Mouse (Mus musculus): ENCODE data around the gene Cacna1d. TPM values are rescaled to one million over a fixed set of nuclear protein-coding genes. Genes with fewer than 3 reads are reported as not detected.

The Cacna1d gene
- total RNA-seq, 2 experiments from 2014 or later: 43.1 to 59.1 TPM

DNA sequence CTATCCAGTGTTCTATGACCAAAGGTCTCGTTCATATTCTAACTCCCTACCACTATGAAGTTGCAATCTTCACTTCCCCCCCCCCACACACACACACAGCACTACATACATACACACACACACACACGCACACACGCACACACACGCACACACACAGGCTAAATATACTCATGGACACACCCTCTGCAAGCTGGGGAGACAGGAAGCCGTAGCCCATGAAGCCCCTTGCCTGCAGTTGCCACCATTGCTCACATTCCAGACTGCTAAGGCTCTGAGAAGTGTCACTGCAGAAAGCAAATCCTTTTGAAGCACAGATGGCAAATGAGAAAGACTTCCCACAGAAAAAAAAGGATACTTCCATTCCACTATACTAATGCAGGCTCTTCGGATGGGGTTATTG, 141.0 kb downstream of the Cacna1d start:
- intact Hi-C loops (cut with DNase I): loop anchor here (5.0 kb wide), 2 partner anchors 68 to 213 kb away; no protein-coding TSS in a partner anchor

DNA sequence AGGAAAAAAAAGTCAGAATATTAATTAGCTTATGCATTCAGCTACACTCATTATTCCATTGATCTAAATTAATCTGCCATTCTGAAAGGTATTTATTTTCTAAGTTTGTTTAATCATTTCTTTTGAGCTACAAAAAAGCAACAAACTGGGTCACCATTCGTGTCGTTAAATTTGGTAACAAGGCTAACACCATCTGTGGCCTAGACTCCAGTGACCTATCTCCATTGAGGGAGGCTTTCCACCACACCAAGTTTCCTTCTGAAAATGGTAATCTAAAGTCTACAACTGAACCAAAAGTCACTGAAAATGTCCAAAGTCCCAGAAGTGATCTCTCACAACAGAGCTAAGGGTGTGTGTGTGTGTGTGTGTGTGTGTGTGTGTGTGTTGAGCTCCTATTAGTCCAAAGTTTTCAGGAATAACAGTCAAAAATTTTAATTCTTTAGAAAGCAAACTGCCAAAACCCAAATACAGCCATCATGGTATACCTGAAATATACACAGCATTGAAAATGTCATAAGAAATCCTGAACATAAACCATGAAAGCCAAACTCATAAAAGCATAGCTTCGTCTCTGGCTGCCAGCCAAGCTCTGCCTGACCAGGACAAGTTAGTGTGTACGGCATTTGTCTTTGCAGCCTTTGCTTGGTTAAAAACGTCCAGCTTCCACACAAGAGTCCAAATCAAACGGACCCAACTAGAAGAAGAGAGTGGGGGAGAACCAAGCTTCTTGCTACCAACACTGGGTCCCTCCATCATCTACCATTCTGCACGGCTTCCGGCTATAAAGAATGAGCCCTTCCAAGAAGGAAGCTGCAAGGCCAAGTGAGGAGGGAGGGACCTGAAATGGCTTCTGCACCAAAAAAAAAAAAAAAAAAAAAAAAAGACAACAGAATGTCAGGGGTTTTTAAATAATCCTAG, 146.0 kb downstream of the Cacna1d start:
- intact Hi-C loops (cut with DNase I): no loop called here
- DNase-seq (ENCODE audit: low spot score in 2 of 2): no peak

More for the DNA sequence above, 141.0 kb downstream of the Cacna1d start:
- DNase-seq (ENCODE audit: low spot score in 2 of 2): no peak

- intact Hi-C loops (cut with DNase I): no loop called here
Observed at GRCm38 (mm10) chr14:30343740-30344139, 147.5 kb downstream of the Cacna1d start.

DNA sequence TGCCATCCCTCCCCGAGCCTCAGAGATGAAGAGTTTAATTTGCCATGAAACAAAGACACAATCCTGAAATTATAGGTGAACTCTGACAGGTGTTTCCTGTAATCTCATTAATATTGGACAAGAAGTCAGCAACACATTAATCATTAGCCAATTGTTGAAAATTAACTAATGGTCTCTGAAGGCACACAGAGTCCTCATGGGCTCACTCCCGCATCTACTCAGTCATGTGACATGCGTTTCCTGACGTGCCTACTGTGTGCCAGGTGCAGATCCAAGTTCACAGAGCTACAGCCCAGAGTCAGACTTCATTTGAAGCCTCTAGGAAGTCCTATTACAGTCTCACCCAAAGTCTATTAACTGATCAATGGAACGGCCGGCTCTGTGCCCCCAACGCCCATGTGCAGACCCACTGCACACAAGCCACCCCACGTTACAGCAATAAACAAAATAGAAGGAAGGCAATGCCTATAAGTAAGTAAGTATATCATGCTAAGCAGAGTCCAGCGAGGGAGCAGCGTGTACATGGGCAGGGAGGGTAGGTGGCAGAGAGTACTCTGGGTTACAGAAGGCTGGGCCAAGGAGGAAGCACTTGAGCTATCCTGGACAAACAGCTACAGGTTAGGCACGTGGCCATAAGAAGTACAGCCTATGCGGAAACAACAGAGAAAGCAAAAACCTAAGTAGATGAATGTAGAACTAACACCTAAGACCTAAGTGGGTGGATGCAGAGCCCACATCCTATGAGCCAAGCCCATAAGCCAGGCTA, 149.2 kb downstream of the Cacna1d start:
- no peak for DNase-seq (ENCODE audit: low spot score in 2 of 2)
- intact Hi-C loops (cut with DNase I): no loop called here

More at GRCm38 (mm10) chr14:30343740-30344139, 147.5 kb downstream of the Cacna1d start:
- peak; percentile 25 to 60 for DNase-seq (ENCODE audit: low spot score in 2 of 2)

DNA sequence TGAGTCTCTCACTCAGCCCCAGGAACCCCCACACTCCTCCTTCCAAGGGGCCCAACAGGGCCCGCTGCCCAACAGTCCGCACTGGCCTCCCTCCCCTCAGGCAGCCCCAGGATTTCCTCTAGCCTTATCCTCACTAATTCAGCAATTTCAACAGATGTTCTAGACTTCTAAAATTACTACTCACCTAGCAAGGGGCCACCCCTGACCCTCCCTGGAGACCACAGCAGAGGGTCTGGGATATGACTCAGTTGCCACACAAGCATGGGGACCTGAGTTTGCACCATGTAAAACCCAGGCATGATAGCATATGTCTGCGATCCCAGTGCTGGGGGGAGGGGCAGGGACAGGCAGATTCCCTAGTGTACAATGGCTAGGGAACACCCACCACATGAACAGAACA, 151.1 kb downstream of the Cacna1d start:
- intact Hi-C loops (cut with DNase I): no loop called here
- no peak for DNase-seq (ENCODE audit: low spot score in 2 of 2)

DNA sequence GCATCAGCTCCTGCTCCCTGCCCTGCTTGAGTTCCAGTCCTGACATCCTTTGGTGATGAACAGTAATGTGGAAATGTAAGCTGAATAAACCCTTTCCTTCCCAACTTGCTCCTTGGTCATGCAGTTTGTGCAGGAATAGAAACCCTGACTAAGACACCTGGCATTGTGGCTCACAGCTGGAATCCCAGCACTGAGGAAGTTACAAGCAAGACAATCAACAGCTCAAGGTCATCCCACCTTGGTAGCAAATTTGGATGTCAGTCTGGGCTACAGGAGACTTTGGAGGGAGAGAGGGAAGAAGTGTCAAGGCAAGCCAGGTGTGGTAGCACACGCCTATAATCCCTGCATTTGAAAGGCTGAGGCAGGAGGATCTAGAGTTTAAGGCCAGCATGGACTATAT, 159.4 kb downstream of the Cacna1d start:
- no peak for DNase-seq (ENCODE audit: low spot score in 2 of 2)
- intact Hi-C loops (cut with DNase I): no loop called here

- DNase-seq (ENCODE audit: low spot score in 2 of 2): no peak
- intact Hi-C loops (cut with DNase I): no loop called here
Observed at GRCm38 (mm10) chr14:30330416-30331181, 160.7 kb downstream of the Cacna1d start.

DNA sequence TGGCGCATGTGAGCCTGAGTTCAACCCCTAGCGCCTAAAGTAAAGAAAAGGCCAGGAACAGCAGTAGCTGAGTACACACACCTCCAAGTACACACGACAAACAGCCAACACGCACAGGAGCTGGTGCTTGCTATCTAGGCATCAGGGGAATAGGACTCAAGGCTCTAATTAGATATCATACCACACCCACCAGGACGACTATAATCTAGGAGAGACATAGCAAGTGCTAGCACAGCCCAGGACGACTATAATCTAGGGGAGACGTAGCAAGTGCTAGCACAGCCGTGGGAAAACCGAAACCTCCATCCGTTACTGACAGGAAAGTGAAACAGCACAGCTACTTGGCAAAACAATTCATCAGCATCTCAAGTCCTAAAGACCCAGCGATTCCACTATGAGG, 162.1 kb downstream of the Cacna1d start:
- intact Hi-C loops (cut with DNase I): no loop called here
- no peak for DNase-seq (ENCODE audit: low spot score in 2 of 2)

- no peak for DNase-seq (ENCODE audit: low spot score in 2 of 2)
- intact Hi-C loops (cut with DNase I): no loop called here
Observed at GRCm38 (mm10) chr14:30327452-30327851, 163.8 kb downstream of the Cacna1d start.

DNA sequence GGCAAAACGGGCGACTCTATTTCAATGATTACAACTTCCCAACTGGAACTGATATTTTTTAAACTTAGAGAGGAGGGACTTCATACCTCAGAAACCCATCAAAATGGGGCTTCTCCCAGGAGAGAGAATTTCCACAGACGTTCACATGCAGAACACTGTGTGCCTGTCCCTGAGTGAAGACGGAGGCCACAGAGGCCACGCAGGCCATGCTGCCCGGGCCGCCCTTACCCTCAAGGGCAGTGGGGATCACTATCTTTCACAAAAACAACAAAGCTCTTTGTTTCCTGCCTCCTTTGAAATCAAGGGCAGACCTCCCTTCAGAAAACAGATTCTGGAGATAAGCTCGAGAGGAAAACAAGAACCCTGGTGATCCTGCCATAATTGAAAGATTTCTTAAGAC, 164.2 kb downstream of the Cacna1d start:
- intact Hi-C loops (cut with DNase I): no loop called here
- no peak for DNase-seq (ENCODE audit: low spot score in 2 of 2)

DNA sequence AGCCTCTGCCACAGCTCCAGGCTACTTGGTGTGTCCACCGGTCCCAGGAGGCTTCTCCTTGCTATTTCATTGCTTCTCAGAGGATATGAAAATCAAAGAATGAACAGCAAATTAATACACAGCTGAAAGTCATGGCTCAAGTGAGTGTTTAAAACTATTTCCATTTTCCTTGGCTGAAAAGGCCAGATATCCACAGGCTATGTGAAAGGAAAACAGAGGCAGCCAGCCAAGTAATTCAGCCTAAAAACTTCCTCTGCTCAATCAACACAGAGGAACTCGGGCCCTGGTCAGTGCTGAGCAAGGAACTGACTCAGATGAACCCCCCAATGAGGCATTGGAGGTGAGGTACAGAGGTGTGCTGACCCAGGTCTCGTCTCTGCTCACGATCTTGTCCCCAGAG, 165.0 kb downstream of the Cacna1d start:
- DNase-seq (ENCODE audit: low spot score in 2 of 2): no peak
- intact Hi-C loops (cut with DNase I): no loop called here

GRCm38 (mm10) chr14:30324994-30325393, 166.3 kb downstream of the Cacna1d start:
- intact Hi-C loops (cut with DNase I): no loop called here
- DNase-seq (ENCODE audit: low spot score in 2 of 2): no peak

DNA sequence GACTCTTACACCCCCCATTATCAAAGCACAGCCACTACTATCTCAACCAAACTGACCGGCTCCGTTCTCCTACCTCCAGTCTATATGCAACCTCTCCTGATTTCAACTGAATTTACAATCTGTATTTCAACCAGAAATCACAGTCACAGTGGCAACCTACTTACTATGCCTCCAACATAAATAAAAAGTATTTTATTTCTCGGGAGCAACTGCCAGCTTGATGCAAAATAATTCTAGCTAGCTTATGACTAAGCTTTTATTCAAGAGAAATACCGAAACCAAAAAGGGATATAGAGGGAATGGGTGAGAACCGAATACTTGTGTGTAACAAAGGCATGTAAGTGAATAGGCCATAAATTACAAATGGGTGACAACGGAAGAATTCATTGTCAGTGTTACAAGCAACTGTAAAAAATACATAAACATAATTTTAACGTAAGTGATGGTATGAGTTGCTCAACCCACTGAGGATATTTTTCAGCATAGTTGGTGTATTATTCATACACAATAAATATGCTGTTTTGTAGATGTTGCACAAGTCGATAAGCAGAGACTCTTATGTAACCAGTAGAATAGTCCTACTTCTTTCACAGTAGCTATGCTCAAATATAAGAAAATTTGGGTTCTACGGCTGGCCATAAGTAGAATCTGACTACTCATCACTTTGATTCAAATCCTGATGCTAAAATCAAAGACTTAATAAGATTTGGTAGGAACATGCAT, 172.4 kb downstream of the Cacna1d start:
- intact Hi-C loops (cut with DNase I): no loop called here
- peak in 1 of 2 experiments; percentile 52 for DNase-seq (ENCODE audit: low spot score in 2 of 2)

DNA sequence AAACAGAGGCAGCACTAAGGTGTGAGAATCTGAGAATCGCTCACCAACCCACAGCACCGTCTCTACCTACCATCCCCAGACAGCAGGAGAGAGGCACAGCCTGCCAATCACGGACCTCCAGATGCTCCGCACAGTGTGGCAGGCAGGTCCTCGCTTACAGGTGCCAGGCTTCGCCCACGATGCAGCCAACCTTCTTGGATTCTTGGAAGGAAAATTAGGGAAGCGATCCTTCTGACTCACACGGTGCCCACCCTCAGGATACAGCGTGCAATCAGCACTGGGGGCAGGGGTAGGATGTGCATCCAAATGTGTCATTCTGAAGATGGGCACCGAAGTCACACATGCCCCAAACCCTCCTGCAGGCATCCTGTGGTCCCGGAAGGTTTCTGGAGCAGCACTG, 173.0 kb downstream of the Cacna1d start:
- DNase-seq (ENCODE audit: low spot score in 2 of 2): peak; percentile 54 to 92
- intact Hi-C loops (cut with DNase I): no loop called here

DNA sequence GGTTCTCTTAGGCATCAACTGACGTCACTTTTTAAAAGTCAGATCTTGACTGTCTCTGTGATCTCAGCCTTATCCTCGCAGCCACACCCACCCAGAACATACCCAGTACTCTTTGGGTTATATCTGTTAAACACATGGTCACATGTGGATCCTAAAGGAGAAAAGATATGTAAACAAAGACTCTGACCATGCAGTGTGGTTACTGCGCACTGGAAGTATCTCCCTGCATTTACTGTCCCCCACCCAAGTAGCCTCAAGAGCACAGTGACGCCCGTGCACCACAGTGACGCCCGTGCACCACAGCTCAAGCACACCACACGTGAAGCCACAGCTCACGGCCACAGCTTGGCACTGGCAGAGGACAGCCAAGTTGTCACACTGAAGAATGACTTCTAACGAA, 173.6 kb downstream of the Cacna1d start:
- intact Hi-C loops (cut with DNase I): no loop called here
- DNase-seq (ENCODE audit: low spot score in 2 of 2): no peak

DNA sequence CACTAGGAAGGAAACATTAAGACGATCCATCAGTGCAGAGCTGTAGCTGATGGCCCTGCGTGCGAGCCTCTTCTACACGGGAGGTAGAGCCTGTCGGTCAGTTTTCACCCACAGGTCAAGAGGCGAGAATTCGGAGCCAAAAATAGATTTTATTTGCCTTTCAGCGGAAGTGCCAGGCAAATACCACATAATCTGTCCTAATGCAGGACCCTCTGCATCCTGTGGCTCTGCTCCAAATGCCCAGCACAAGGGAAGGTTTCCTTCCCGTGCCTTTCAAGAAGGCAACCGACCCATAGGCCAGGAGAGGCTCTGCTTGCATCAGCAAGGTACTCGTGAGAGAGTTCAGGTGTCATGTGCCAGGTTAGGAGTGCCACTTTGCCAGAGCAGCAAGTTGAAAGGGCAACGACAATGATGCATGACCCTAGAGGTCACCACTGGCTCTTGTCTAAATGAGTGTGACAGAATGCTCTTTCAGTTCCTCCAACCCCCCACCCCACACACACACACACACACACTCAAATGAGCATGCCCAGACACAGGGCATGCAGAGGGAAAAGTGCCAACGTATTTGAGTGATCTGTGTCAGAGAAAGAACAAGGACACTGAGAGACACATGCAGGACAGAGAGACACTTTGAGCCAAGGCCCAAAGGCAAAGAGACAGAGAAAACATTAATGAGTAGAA, 179.9 kb downstream of the Cacna1d start:
- intact Hi-C loops (cut with DNase I): no loop called here

GRCm38 (mm10) chr14:30310236-30310635, 181.0 kb downstream of the Cacna1d start:
- DNase-seq (ENCODE audit: low spot score in 2 of 2): no peak
- intact Hi-C loops (cut with DNase I): no loop called here

More for the DNA sequence above, 179.9 kb downstream of the Cacna1d start:
- DNase-seq (ENCODE audit: low spot score in 2 of 2): no peak

- intact Hi-C loops (cut with DNase I): no loop called here
Observed at GRCm38 (mm10) chr14:30306221-30306620, 185.0 kb downstream of the Cacna1d start.

GRCm38 (mm10) chr14:30299946-30300345, 191.3 kb downstream of the Cacna1d start:
- DNase-seq (ENCODE audit: low spot score in 2 of 2): no peak
- intact Hi-C loops (cut with DNase I): loop anchor here (5.0 kb wide), 1 partner anchor 103 kb away; no protein-coding TSS in a partner anchor

More at GRCm38 (mm10) chr14:30306221-30306620, 185.0 kb downstream of the Cacna1d start:
- no peak for DNase-seq (ENCODE audit: low spot score in 2 of 2)
